Mouse (Mus musculus): ENCODE data around the gene Mcf2l. TPM values are rescaled to one million over a fixed set of nuclear protein-coding genes. Genes with fewer than 3 reads are reported as not detected.

Mcf2l gene
- 8.8 and 17.3 TPM in 2 replicates for polyA plus RNA-seq (2011; ENCODE audit: insufficient read depth, insufficient read length, low replicate concordance, missing spikeins)

DNA sequence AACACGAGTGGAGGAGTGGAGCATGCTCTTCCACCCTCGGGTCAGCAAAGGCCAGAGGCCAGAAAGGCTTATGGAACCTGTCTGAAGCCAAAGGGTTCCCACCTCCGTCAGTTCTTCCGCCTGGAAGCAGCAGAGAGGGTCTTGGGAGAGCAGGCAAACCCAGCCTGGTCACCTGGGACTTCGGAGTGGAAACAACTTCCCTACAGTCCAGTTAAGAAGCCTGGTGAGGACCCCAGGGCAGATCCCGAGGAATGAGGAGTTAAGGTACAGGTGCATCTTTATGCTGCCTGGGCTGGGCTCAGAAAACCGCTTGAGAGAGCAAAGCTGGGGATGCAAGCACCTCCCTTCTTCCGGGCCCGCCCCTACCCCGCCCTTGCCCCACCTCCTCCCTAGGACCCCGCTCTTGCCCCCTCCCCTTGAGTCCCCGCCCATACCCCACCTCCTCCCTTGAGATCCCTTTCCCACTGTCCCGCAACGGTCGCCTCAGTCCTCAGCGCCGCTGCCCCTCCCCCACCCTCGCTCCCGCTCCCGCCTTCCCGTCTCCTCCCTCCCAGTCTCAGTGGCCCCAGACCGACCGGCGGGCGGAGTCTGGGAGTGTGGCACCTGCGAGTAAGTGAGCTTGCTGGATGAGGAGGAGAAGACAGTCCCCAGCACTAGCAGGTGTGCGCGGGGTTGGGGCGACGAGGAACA is at the start of gene Mcf2l:
Gene Mcf2l, plus strand, starts transcription at position 450 of the 690 bp plus-strand sequence.
- Histone ChIP-seq H3K4me3 (replicated peaks; ENCODE audit: control insufficient read depth, low read depth, low read length) (peak within 1 kb of the TSS; percentile 65), H3K27ac (ENCODE audit: control insufficient read depth, insufficient read depth, low read depth, low read length, poor library complexity) (no peak within 1 kb of the TSS), H3K4me1 (ENCODE audit: control insufficient read depth, insufficient read depth, low read length) (no peaks in the 10 kb centered on the region; the same call in 1 of the 2 replicates)
- TF ChIP-seq POLR2A (IDR thresholded peaks at IDR 0.05; ENCODE audit: borderline replicate concordance, control insufficient read depth, low read depth, low read length), result no peak
- no peak for TF ChIP-seq CTCF (IDR thresholded peaks at IDR 0.05; ENCODE audit: control insufficient read depth, insufficient read depth, low read length)
- WGBS, result 1% methylated on average over 30 of the region's 30 CpGs

DNA sequence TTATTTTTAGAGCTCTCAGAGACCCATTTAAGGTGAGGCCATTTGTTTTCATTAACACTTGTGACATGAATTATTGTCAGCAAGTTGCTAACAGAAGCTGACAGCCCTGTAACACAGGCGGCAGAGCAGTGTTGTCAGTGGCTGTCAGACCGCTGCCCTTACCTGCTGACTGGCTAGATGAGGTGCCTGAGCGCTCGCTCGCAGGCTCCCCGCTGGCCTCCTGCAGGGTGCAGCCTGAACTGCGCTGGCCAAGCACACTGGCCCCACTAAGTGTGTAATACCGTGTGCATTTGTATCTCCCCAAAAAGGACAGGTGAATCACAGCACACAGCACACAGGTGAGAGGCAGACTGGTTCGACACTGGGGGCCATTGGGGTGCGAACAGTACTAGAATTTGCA is 49.0 kb upstream of the Mcf2l start:
- WGBS, result 84% methylated on average over 10 of the region's 10 CpGs
- TF ChIP-seq POLR2A (IDR thresholded peaks at IDR 0.05; ENCODE audit: borderline replicate concordance, control insufficient read depth, low read depth, low read length), result no peak
- TF ChIP-seq CTCF (IDR thresholded peaks at IDR 0.05; ENCODE audit: control insufficient read depth, insufficient read depth, low read length), result no peak
- no peak overlapping the region for H3K4me3 ChIP-seq (replicated peaks; ENCODE audit: control insufficient read depth, low read depth, low read length)
- H3K4me1 ChIP-seq (ENCODE audit: control insufficient read depth, insufficient read depth, low read length), result peaks cover 2% of the 10 kb centered on the region; the same call in 1 of the 2 replicates
- H3K27ac ChIP-seq (ENCODE audit: control insufficient read depth, insufficient read depth, low read depth, low read length, poor library complexity), result no peak overlapping the region

DNA sequence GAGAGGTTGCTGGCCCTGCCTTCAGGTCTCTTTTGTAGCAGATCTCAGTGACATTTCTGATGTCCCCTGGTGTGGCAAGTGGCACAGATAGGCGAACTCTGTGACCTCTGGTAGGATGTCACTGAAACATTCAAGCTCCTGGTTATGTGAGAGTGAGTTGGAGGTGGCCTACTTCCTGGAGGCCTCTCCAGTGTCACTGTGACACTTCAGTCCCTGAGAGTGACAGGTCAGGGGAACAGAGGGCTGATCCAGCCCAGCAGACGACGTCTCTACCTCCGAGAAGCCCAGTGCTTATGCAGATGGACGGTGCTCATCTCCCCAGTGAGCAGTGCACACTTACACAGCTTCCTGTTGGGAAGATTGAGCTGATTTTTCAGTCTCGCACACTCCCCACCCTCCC is 48.4 kb upstream of the Mcf2l start:
- peaks cover 2% of the 10 kb centered on the region; the same call in 1 of the 2 replicates for H3K4me1 ChIP-seq (ENCODE audit: control insufficient read depth, insufficient read depth, low read length)
- 36% methylated on average over 6 of the region's 6 CpGs for WGBS
- TF ChIP-seq CTCF (IDR thresholded peaks at IDR 0.05; ENCODE audit: control insufficient read depth, insufficient read depth, low read length) (no peak), POLR2A (IDR thresholded peaks at IDR 0.05; ENCODE audit: borderline replicate concordance, control insufficient read depth, low read depth, low read length) (no peak)
- no peak overlapping the region for H3K27ac ChIP-seq (ENCODE audit: control insufficient read depth, insufficient read depth, low read depth, low read length, poor library complexity)
- no peak overlapping the region for H3K4me3 ChIP-seq (replicated peaks; ENCODE audit: control insufficient read depth, low read depth, low read length)

DNA sequence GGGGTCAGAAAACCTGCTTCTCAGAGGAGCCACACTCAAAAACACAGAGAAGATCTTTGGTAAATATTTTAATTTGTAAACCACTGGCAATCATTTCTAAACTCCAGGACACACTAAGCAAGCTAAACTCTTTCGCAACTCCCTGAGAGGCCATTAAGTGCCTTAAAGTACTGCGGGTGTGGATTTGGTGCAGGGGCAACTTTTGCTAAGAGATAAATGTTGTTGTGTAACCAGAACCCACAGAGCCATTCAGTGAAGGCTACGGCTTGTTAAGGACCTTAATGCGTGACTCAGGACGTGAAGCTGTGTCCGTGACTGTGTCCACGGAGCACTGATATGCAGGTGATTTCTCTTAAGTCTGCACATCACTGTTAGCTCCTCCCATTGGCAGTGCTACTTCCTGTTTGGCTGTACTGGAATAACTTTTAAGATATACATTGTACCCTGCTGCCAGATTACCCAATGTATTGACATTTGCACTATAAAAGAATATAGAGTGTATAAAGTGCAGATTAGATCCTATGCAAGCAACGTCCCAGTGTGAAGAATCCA is 47.8 kb upstream of the Mcf2l start:
- Histone ChIP-seq H3K27ac (ENCODE audit: control insufficient read depth, insufficient read depth, low read depth, low read length, poor library complexity) (no peak overlapping the region), H3K4me1 (ENCODE audit: control insufficient read depth, insufficient read depth, low read length) (peaks cover 2% of the 10 kb centered on the region; the same call in 1 of the 2 replicates), H3K4me3 (replicated peaks; ENCODE audit: control insufficient read depth, low read depth, low read length) (no peak overlapping the region)
- TF ChIP-seq POLR2A (IDR thresholded peaks at IDR 0.05; ENCODE audit: borderline replicate concordance, control insufficient read depth, low read depth, low read length), result no peak
- TF ChIP-seq CTCF (IDR thresholded peaks at IDR 0.05; ENCODE audit: control insufficient read depth, insufficient read depth, low read length), result no peak
- WGBS, result 31% methylated on average over 8 of the region's 8 CpGs

DNA sequence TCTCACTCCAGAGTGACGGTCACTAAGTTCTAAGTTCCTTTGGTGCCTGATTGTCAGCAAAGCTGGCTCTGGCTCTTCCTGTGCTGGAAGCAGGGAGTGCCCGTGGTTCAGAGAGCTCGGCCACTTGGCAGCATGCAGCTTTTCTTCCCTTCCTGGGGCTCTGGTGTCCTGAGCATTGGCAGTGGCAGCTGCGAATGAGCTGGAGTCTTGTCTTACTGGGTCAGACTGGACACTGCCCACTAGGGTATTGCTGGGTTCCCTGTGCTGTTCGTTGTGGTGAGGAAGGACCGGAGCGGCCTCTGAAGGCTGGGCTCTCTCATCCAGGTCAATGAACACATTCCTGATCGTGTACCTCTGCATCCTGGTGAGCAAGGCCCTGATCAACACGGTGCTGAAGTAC is 46.5 kb upstream of the Mcf2l start:
- Histone ChIP-seq H3K4me3 (replicated peaks; ENCODE audit: control insufficient read depth, low read depth, low read length) (no peak overlapping the region), H3K27ac (ENCODE audit: control insufficient read depth, insufficient read depth, low read depth, low read length, poor library complexity) (no peak overlapping the region), H3K4me1 (ENCODE audit: control insufficient read depth, insufficient read depth, low read length) (peaks cover 2% of the 10 kb centered on the region; the same call in 1 of the 2 replicates)
- no peak for TF ChIP-seq CTCF (IDR thresholded peaks at IDR 0.05; ENCODE audit: control insufficient read depth, insufficient read depth, low read length)
- TF ChIP-seq POLR2A (IDR thresholded peaks at IDR 0.05; ENCODE audit: borderline replicate concordance, control insufficient read depth, low read depth, low read length), result no peak
- 81% methylated on average over 9 of the region's 9 CpGs for WGBS

DNA sequence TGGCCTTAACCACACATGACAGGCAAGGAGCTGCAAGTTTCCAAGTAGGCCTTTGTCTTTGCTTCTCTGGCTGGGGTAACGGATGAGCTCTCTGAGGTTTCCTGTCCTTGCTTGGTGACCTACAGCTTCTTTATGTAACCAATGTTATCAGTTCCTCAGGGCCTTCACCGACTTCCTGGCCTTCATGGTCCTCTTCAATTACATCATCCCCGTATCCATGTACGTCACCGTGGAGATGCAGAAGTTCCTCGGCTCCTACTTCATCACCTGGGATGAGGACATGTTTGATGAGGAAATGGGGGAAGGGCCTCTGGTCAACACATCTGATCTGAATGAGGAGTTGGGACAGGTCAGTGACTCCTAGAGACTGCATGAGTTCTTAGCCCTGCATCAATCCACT is 45.3 kb upstream of the Mcf2l start:
- peaks cover 2% of the 10 kb centered on the region; the same call in 1 of the 2 replicates for H3K4me1 ChIP-seq (ENCODE audit: control insufficient read depth, insufficient read depth, low read length)
- no peak overlapping the region for H3K27ac ChIP-seq (ENCODE audit: control insufficient read depth, insufficient read depth, low read depth, low read length, poor library complexity)
- TF ChIP-seq CTCF (IDR thresholded peaks at IDR 0.05; ENCODE audit: control insufficient read depth, insufficient read depth, low read length) (no peak), POLR2A (IDR thresholded peaks at IDR 0.05; ENCODE audit: borderline replicate concordance, control insufficient read depth, low read depth, low read length) (no peak)
- 34% methylated on average over 6 of the region's 6 CpGs for WGBS
- H3K4me3 ChIP-seq (replicated peaks; ENCODE audit: control insufficient read depth, low read depth, low read length), result no peak overlapping the region

DNA sequence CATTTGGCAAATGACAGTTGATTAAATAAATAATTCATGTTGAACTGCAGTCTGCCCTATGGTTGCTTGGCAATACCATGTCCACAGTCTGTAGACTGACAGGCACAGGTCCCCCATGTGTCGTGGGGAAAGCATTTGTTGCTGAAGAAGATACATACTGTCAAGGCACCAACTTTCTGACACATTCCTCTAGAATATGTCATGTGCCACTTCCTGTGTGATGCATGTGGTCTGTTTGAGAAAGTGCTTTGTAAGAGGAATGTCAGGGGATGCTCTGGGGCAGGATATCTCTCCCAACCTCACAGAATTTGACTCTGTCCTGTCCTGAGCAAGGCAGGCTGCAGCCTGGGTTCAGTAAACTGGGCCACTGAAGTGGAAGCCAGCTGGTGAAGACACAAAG is 44.2 kb upstream of the Mcf2l start:
- 62% methylated on average over 1 of the region's 1 CpGs for WGBS
- no peak for TF ChIP-seq POLR2A (IDR thresholded peaks at IDR 0.05; ENCODE audit: borderline replicate concordance, control insufficient read depth, low read depth, low read length)
- no peak for TF ChIP-seq CTCF (IDR thresholded peaks at IDR 0.05; ENCODE audit: control insufficient read depth, insufficient read depth, low read length)

More for the DNA sequence above, 44.2 kb upstream of the Mcf2l start:
- Histone ChIP-seq H3K4me3 (replicated peaks; ENCODE audit: control insufficient read depth, low read depth, low read length) (no peak overlapping the region), H3K4me1 (ENCODE audit: control insufficient read depth, insufficient read depth, low read length) (peaks cover 2% of the 10 kb centered on the region; the same call in 1 of the 2 replicates), H3K27ac (ENCODE audit: control insufficient read depth, insufficient read depth, low read depth, low read length, poor library complexity) (no peak overlapping the region)
